Mouse (Mus musculus) spleen, adult 18-20 months (tissue): ENCODE results near the gene Hibadh.
"Not testable (repeated sequence)": the region's sequence is repeated elsewhere in the genome, so short reads cannot be mapped to it uniquely, and the experiment has no call there.

Experiments used
- DNase-seq, 2 experiments: peaks; one replicate each; pipeline ENCODE4 v3.0.0; 2022; ENCODE audit warnings: mixed read lengths in 2 of 2

Gene Hibadh

GRCm38 (mm10) chr6:52640224-52640712 is at the start of gene Hibadh:
Gene Hibadh (minus strand): TSS chr6:52640389.
- peak; percentile 99 for DNase-seq

- no peak for DNase-seq
Measured at GRCm38 (mm10) chr6:52686901-52687500, 46.8 kb upstream of the Hibadh start.

GRCm38 (mm10) chr6:52682607-52683006 is 42.4 kb upstream of the Hibadh start:
- DNase-seq: no peak

DNA sequence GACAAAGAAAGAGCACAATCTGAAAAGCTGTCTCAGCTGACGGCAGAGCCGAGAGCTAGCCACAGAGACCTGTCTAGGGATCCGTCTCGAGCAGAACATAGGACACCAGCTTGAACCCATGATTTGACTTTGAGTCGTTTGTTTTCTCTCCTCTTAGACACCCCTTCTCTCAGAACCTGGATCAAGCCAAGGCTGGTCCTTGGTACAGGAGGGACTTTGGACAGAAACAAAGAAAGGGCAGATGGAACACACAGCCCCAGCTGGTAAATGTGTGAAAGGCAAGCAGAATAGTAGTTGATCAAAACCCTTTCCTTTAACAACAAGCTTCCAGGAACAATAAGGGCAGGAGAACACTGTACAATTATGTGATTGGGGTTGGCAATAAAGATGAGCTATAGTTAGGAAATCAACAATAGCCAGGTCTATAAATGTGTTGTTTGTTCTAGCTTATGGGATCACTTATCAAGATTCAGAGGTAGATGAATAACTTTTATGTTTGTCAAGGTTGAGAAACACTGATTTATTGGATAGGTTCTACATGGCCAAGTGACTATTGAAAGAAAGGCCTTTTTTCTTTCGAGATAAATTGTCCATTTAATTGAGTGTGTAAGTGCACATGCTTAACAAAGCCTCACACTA is 41.8 kb upstream of the Hibadh start:
- no peak for DNase-seq

DNA sequence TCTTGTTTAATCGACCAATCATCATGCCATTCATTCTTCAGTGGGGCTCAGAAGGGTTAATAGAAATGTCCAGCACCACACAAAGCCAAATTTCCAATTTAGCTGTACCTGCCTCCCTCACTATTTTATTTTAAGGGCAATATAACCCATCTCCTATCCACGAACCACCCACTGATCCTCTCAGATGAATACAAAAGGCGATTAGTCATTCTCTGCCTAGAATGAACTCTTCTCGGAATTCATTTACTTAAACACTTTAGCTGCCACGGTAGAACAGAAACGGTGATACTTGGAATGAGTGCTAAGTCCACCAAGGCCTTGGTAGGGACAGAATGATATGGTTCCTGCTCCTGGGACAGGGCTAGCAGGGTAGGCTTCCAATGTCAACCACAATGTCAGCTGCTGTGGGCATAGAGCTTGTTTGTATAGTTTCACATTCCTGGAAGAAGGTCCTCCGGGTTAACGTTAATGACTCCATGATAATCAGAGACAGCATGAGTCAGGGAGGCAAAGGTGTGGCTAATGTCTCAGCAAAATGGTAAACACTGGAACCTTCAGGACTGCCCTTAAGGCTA is 40.4 kb upstream of the Hibadh start:
- DNase-seq: no peak

- DNase-seq: no peak
Measured at GRCm38 (mm10) chr6:52679565-52679964, 39.4 kb upstream of the Hibadh start.

GRCm38 (mm10) chr6:52677534-52677933 is 37.3 kb upstream of the Hibadh start:
- DNase-seq: not testable (repeated sequence)

- no peak for DNase-seq
Measured at GRCm38 (mm10) chr6:52675222-52675921, 35.2 kb upstream of the Hibadh start.

GRCm38 (mm10) chr6:52674541-52674940 is 34.4 kb upstream of the Hibadh start:
- no peak for DNase-seq

DNA sequence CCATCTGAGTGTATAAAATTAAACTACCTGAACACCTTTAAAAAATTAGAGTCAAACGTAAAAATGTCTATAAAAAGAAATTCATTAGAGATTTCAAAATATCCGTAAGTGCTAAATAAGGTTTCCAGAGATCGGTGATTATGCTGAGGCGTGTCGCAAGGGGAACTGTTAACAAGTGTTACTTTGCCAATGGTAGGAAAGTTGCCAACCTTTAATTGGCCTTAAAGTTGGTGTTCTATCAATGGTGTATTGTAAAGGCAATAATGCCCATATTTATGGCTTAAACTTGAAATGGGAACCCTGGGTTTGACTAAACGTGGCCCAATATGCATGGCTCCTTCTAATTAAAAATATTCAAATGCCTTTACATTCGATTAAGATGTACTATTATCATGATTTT is 33.5 kb upstream of the Hibadh start:
- no peak for DNase-seq

DNA sequence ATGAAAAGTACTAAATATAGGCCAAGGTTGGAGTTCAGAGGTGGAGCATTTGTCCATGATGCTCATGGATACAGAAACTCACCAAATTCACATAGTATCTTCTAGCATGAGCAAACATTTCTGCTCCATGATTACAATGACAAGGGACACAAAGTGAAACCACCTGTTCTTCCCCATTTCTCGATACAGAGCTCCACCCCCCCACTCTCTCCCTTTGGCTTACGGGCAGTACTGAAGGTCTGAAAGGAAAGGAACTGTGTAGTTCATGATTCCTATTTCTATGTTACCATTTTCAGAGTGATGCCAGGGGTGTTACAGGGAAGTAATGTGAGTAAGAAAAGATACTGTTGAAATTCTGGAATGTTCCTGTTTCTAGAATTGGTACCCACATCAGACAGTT is 32.4 kb upstream of the Hibadh start:
- no peak for DNase-seq

- DNase-seq: no peak
Measured at GRCm38 (mm10) chr6:52671791-52672190, 31.6 kb upstream of the Hibadh start.

- not testable (repeated sequence) for DNase-seq
Measured at GRCm38 (mm10) chr6:52669878-52670277, 29.7 kb upstream of the Hibadh start.

- DNase-seq: no peak
Measured at GRCm38 (mm10) chr6:52667641-52668040, 27.5 kb upstream of the Hibadh start.

DNA sequence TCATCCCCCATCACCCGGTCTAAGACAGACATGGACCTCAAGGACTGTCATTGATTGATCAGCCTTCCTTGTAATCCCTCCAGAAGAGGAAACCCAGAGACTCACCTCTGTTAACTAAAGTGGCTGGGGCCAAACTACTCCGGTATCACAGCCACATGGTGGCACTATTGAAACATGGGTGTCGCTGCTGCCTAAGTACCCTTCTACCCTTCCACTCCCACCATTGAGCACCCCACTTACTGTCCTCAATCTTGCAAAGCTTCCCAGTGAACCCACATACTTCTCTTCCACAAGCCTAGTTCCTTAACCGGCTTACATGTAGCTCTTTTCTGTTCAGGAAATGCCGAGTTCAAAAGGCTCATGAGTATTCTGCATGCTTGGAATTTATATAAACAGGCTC is 22.8 kb upstream of the Hibadh start:
- DNase-seq: peak in 1 of 2 experiments; percentile 32

DNA sequence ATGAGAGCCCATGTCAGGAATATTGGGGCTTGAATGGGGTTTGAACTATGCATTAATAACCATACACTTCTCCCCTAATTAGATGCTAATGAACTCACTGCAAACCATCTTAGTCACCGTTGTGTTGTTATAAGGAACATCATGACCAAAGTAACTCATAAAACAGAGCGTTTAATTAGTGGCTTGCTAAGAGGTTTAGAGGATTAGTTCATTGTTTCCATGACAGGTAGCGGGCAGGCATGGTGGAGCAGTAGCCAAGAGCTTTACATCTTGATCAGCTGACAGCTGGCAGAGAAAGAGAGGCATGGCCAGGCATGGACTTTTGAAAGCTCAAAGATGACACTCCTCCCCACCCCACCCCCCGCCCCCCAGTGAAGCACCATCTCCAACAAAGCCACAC is 15.1 kb upstream of the Hibadh start:
- DNase-seq: no peak

- DNase-seq: no peak
Measured at GRCm38 (mm10) chr6:52648806-52649205, 8.6 kb upstream of the Hibadh start.

DNA sequence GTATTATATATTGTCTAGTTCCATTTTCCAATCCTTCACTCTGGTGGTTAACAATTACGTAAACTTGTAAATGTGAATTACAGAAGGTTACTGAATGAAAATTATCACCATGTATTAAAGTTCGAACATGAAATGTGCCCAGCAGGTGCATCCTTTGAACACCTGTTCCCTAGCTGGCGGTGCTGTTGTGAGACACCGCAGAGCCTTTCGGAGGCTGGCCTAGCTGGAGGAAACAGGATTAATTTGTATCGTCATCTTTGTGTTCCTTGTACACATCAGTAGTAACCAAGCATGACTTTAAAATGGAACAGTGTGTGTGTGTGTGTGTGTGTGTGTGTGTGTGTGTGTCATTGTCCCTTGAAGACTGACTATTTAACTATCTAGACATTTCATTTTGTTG is 7.8 kb upstream of the Hibadh start:
- DNase-seq: no peak

- DNase-seq: no peak
Measured at GRCm38 (mm10) chr6:52645926-52646325, 5.7 kb upstream of the Hibadh start.

DNA sequence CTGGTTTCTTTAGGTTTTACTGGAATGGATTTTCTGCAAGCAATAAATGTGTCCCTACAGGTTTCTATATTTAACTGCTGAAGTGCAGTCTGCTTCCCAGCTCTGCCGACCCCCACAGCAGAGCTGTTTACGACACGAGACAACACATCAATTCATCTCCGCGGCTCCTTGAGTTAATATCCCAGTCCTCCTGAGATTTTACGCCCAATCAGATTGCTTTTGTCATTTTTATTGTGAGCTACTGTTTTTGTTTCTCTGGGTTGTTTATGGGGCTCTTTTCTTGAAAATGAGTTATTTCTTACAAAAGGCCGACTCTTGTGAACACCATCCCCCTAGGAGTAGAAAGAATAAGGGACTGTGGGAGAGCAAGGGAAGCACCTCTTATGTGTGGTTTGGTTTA is 2.0 kb upstream of the Hibadh start:
- no peak for DNase-seq

DNA sequence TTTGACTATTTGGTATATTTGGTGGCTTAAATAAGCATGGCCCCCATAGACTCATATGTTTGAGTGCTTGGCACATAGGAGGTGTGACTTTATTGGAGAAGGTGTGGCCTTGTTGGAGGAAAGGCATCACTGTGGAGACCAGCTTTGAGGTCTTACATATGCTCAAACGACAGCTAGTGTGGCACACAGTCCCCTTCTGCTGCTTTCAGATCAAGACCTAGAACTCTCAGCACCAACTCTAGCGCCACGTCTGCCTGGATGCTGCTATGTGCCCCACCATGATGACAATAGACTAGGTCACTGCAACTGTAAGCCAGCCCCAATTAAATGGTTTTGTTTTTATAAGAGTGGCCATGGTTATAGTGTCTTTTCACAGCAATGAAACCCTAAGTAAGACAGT is 887 bp upstream of the Hibadh start:
- no peak for DNase-seq

DNA sequence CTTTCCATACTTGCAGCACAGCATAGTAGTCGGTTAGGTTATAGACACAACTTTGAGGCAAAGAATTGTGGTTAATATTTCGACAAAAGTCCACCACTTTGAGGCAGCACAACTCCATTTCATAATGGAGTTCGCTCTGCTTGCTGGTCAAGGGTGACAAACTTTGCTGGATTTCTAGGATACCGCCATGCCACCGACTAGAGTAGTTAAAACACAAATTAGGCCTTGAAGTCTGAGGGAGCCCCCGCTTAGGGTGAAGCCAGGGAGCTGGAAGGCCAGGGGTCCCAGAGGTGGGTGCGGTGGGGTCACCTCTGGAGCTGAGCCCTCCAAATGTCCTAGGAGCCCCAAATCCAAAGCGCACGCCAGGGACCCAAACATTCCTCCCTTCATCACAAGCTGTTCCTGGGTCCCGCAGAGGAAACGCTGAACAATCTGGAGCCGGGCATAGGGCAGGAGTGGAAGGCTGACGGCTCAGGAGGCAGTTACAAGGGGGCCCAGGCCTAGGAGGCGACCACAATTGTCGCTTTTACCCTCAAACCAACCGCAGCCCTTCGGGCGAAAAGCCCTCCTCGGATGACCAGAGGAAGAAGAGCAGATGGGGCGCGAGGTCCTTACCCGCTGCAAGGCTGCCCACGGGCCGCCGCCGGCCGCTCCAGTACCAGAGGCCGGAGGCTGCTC is 504 bp downstream of the Hibadh start:
- DNase-seq: no peak
